Mouse (Mus musculus) telencephalon, adult 2 months (tissue): Measurements from ENCODE around the gene Gm10837.

Source experiments
- DNase-seq: peaks from one replicate; pipeline ENCODE4 v3.0.0-alpha.2; 2011; ENCODE audit warnings: low read depth, low spot score

The Gm10837 gene

DNA sequence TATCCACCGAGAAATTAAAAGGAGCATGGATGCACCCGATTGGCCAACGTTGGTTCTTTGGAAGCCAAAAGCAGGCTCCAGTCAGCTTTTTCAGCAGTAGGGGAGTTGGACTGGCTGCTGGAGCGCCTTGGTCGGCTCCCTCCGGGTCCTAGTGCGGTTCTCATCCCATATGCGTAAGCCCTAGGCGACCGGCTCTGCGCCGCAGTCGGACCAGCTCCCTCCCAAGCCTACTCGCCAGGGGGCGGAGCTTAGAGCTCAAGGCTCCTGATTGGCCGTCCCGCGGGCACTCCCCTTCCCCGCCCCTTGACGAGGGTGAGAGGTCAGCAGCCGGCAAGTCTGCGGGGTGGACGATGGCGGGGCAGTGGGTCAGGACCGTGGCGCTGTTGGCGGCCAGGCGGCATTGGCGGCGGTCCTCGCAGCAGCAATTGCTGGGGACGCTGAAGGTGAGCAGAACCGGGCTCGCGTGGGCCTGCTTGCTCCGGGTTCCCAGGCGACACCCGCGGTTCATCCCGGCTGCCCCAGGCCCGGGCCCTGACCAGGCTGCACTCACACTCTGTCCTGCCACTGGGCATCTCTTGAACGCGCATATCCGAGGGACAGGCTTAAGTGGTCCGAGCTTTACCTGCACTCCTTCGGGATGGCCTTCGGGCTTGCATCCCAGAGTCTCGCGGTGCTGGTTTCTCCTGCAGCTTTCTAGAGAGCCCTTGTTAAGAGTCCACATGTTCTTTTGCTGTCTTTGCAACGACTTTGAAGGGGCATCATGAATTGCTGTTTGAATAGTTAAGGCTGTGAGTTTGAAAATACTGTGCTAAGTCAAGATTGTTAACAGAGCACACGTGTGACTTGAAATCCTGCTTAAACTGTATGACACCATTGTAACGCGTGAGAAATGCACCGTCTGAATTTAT is 43.9 kb downstream of the Gm10837 start, which contains the start of gene Pcca:
Gene Pcca (plus strand): TSS at position 308 of the 908 bp plus-strand sequence.
- DNase-seq = peak; percentile 97

DNA sequence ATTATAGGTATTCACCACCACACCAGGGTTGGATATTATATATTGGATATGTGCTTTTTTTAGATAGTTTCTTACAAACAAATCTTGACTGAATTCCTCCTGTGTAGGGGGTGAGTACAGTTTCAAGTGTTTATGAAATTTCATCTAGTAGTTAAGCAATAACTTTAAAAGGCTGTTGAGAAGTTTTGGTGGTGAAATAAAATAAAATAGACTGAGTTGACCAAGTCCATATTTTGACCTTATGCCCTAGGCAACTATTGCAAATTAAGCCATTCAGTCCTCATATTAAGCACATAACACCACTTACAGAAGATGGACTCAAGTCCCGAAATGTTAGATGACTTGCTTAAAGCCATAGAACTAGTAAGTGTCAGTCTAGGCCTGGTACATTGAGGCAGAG is 45.6 kb downstream of the Gm10837 start:
- DNase-seq = no peak
